Mouse (Mus musculus) ES-E14 (cell line): ENCODE results near the gene Rraga. TPM values are rescaled to one million over a fixed set of nuclear protein-coding genes. Genes with fewer than 3 reads are reported as not detected.
A peak's percentile ranks its signal among the peaks of the same experiment; 100 is the strongest.

Experiments used
- DNase-seq: peaks from one replicate; pipeline ENCODE4 v3.0.0-alpha.2; 2013; ENCODE audit warnings: low read depth, low spot score
- H3K27ac ChIP-seq: 2 replicates; pipeline ENCODE4 v1.5.1; 2012; ENCODE audit warnings: low read depth, mild to moderate bottlenecking, low read length, moderate library complexity, mixed read lengths; ENCODE audit not compliant: poor library complexity, insufficient read depth, severe bottlenecking
- H3K36me3 ChIP-seq: 2 replicates; pipeline ENCODE4 v1.6.1; 2012; ENCODE audit warnings: mild to moderate bottlenecking, low read length, moderate library complexity, mixed read lengths; ENCODE audit not compliant: control insufficient read depth, poor library complexity, insufficient read depth, severe bottlenecking
- H3K4me1 ChIP-seq, 2 experiments: fragments of 150-350 bp in 1 of 2; sonication (generic) in 1 of 2; 2 replicates each; pipeline ENCODE4 v1.6.1; 2012; ENCODE audit warnings: low read length in 2 of 2, mild to moderate bottlenecking in 1 of 2, mixed read lengths in 1 of 2; ENCODE audit not compliant: control insufficient read depth in 2 of 2, insufficient read depth in 2 of 2, poor library complexity in 1 of 2
- H3K4me3 ChIP-seq, 2 experiments: fragments of 150-350 bp in 1 of 2; sonication (generic) in 1 of 2; 2 replicates each; pipeline ENCODE4 v1.5.1; 2012; ENCODE audit warnings: low read length in 2 of 2, low read depth in 1 of 2, mild to moderate bottlenecking in 1 of 2, mixed read lengths in 1 of 2; ENCODE audit not compliant: insufficient read depth in 1 of 2, poor library complexity in 1 of 2, severe bottlenecking in 1 of 2
- H3K9ac ChIP-seq: 2 replicates; pipeline ENCODE4 v1.6.1; 2012; ENCODE audit warnings: low read depth, mild to moderate bottlenecking, low read length, mixed read lengths; ENCODE audit not compliant: poor library complexity, insufficient read depth, severe bottlenecking
- H3K9me3 ChIP-seq: fragments of 150-350 bp; sonication (generic); 2 replicates; pipeline ENCODE4 v1.6.1; 2012; ENCODE audit warnings: low read depth, mild to moderate bottlenecking, low read length; ENCODE audit not compliant: control insufficient read depth, insufficient read depth
- CHD2 ChIP-seq: IDR thresholded peaks from 2 replicates; pipeline ENCODE4 v1.6.1; 2014; ENCODE audit warnings: mild to moderate bottlenecking, low read depth, low read length, inconsistent platforms
- HCFC1 ChIP-seq: IDR thresholded peaks from 2 replicates; pipeline ENCODE4 v1.6.1; 2012; ENCODE audit warnings: low read length, inconsistent platforms, borderline replicate concordance; ENCODE audit not compliant: insufficient read depth
- MAFK ChIP-seq: IDR thresholded peaks from 2 replicates; pipeline ENCODE4 v1.6.1; 2014; ENCODE audit warnings: mild to moderate bottlenecking, low read depth, low read length, inconsistent platforms; ENCODE audit not compliant: insufficient read depth
- ZC3H11A ChIP-seq: IDR thresholded peaks from 2 replicates; pipeline ENCODE4 v1.6.1; 2012; ENCODE audit warnings: low read depth, mild to moderate bottlenecking, inconsistent platforms, low read length, borderline replicate concordance
- ZNF384 ChIP-seq: IDR thresholded peaks from 2 replicates; pipeline ENCODE4 v1.6.1; 2012; ENCODE audit warnings: low read depth, low read length, inconsistent platforms
- in situ Hi-C, 2 experiments: fragments of 600-800 bp; cut with MboI; formaldehyde crosslinking; loops; one replicate each; pipeline ENCODE4 v1.15.1; 2025; ENCODE audit warnings: low sequenced_read_pairs in 2 of 2, inconsistent platforms in 1 of 2; ENCODE audit not compliant: unreplicated experiment in 2 of 2
- total RNA-seq: library from RNA; depleted of rRNA; stranded (reverse); fragments of 300-350 nt; gene quantifications from 2 replicates; pipeline ENCODE4 v1.2.3, GENCODE M21; 2012

Gene Rraga
- total RNA-seq, 1 experiment = 22.8 TPM

- TF ChIP-seq MAFK = no peak
- TF ChIP-seq ZC3H11A = no peak
- TF ChIP-seq CHD2 = no peak
- no peak for TF ChIP-seq HCFC1
- no peak for TF ChIP-seq ZNF384
- Histone ChIP-seq H3K27ac (no peak overlapping the region), H3K36me3 (no peaks in the 10 kb centered on the region), H3K9ac (no peak overlapping the region), H3K4me1 (no peaks in the 10 kb centered on the region), H3K9me3 (no peaks in the 10 kb centered on the region), H3K4me3 (no peak overlapping the region)
- DNase-seq = no peak
- in situ Hi-C loops = loop anchor here (25.0 kb wide), 2 partner anchors 697 to 1372 kb away; no protein-coding TSS in a partner anchor
Measured at GRCm38 (mm10) chr4:86534091-86534481, 41.4 kb upstream of the Rraga start.

- Histone ChIP-seq H3K27ac (no peak overlapping the region), H3K4me3 (no peak overlapping the region), H3K36me3 (no peaks in the 10 kb centered on the region), H3K4me1 (no peaks in the 10 kb centered on the region), H3K9me3 (no peaks in the 10 kb centered on the region), H3K9ac (no peak overlapping the region)
- in situ Hi-C loops = loop anchor here (25.0 kb wide), 2 partner anchors 701 to 1376 kb away; no protein-coding TSS in a partner anchor
- TF ChIP-seq ZNF384 (no peak), ZC3H11A (peak; percentile 25; the same call in 1 of the 2 replicates)
- peak; percentile 39 for DNase-seq
Measured at GRCm38 (mm10) chr4:86537972-86538371, 37.5 kb upstream of the Rraga start.

- Histone ChIP-seq H3K36me3 (no peaks in the 10 kb centered on the region), H3K9ac (no peak overlapping the region), H3K27ac (no peak overlapping the region), H3K4me1 (no peaks in the 10 kb centered on the region), H3K4me3 (no peak overlapping the region), H3K9me3 (no peaks in the 10 kb centered on the region)
- peak; percentile 38 for DNase-seq
- in situ Hi-C loops = loop anchor here (25.0 kb wide), 2 partner anchors 702 to 1377 kb away; no protein-coding TSS in a partner anchor
- no peak for TF ChIP-seq MAFK
- no peak for TF ChIP-seq ZC3H11A
- TF ChIP-seq HCFC1 = no peak
- no peak for TF ChIP-seq ZNF384
- no peak for TF ChIP-seq CHD2
Measured at GRCm38 (mm10) chr4:86538936-86539335, 36.5 kb upstream of the Rraga start.

GRCm38 (mm10) chr4:86541573-86541972 is 33.9 kb upstream of the Rraga start:
- Histone ChIP-seq H3K27ac (no peak overlapping the region), H3K9ac (no peak overlapping the region), H3K4me3 (no peak overlapping the region), H3K36me3 (no peaks in the 10 kb centered on the region), H3K4me1 (no peaks in the 10 kb centered on the region), H3K9me3 (no peaks in the 10 kb centered on the region)
- in situ Hi-C loops = loop anchor here (25.0 kb wide), 2 partner anchors 704 to 1379 kb away; no protein-coding TSS in a partner anchor
- TF ChIP-seq ZC3H11A (no peak), MAFK (no peak), CHD2 (no peak), ZNF384 (no peak), HCFC1 (no peak)
- DNase-seq = no peak

- Histone ChIP-seq H3K27ac (no peak overlapping the region), H3K9ac (no peak overlapping the region), H3K4me1 (no peaks in the 10 kb centered on the region), H3K4me3 (no peak overlapping the region), H3K9me3 (no peaks in the 10 kb centered on the region), H3K36me3 (no peaks in the 10 kb centered on the region)
- DNase-seq = no peak
- in situ Hi-C loops = loop anchor here (25.0 kb wide), 2 partner anchors 707 to 1382 kb away; no protein-coding TSS in a partner anchor
- TF ChIP-seq HCFC1 (no peak), CHD2 (no peak), MAFK (no peak), ZNF384 (no peak), ZC3H11A (no peak)
Measured at GRCm38 (mm10) chr4:86543999-86544398, 31.5 kb upstream of the Rraga start.
